Mouse (Mus musculus) megakaryocyte, embryonic 14.5 days (primary cell): Measurements from ENCODE around the gene Tas1r1.

Experiments
- FLI1 ChIP-seq: IDR thresholded peaks from 2 replicates; pipeline ENCODE4 v1.6.1; 2012; ENCODE audit warnings: low read length, inconsistent platforms, mixed read lengths
- GATA1 ChIP-seq: IDR thresholded peaks from 3 replicates; pipeline ENCODE4 v1.6.1; 2012; ENCODE audit warnings: mixed read lengths, low read length, inconsistent platforms, borderline replicate concordance

DNA sequence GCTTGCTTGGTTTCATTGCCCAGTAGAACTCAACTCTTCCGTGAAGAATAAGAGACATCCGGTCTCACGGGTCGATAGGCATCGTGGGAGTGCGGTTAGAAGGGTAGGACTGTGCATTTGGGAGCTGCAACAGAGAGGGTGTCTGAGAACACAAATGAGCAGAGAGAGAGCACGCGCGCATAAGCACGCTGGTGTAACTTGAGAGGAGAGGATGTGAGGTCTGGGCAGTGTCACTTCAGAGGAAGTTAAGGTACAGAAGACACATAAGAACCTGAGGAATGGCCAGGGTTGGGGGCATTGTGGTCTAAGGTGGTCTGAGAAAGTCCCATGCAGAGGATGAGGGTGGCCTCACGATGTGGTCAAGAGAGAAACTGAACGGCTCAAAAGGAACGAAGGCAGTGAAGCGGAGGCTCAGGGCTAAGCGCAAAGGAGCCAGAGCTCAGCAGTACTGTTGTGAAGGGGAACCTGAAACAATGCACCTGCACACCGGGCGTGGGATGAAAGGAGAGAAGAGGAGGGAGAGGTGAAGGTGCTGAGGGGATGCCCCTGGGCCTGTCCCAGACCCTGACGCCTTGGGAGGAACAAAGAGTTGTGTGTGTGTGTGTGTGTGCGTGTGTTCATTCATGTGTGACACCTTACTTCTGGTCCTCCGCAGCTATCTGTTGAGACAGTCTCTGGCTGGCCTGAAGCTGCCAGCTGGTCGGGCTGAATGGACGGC is 3.7 kb upstream of the Tas1r1 start:
- TF ChIP-seq GATA1 = no peak
- no peak for TF ChIP-seq FLI1
